Mouse (Mus musculus): Measurements from ENCODE around the gene Celf5. TPM values are rescaled to one million over a fixed set of nuclear protein-coding genes. Genes with fewer than 3 reads are reported as not detected.

Celf5 gene
- total RNA-seq, 2 experiments from 2014 or later, result 0.09 to 0.23 TPM

DNA sequence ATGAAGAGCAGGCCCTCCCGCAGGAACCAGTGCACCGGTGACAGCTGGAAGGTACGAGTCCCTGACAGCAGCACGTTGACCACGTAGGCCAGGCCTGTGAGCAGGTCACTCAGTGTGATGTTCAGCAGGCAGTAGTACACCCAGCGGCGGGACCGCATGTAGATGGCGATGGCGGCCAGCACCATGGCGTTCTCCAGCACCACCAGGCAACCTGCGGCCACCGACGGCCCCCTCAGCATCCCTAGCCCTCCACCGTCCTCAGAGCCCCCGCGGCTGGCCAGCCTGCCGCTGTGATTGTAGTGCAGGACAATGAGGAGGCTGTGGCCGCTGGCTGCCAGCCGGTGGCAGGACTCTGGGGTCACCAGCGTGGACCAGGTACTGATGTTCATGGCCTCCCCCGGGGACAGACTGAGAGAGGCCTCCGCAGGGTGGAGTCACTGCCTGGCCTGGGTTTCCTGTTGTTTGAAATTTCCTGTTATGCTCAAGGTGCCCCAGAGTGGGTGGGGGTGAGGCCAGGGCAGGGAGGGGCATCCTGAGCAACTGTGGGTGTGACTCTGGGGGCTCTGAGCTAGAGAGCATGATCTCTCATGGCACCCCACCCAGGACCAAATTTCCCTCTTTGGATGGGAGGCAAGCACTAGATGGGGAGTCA lies 16.9 kb upstream of the Celf5 start:
- no peak for DNase-seq

DNA sequence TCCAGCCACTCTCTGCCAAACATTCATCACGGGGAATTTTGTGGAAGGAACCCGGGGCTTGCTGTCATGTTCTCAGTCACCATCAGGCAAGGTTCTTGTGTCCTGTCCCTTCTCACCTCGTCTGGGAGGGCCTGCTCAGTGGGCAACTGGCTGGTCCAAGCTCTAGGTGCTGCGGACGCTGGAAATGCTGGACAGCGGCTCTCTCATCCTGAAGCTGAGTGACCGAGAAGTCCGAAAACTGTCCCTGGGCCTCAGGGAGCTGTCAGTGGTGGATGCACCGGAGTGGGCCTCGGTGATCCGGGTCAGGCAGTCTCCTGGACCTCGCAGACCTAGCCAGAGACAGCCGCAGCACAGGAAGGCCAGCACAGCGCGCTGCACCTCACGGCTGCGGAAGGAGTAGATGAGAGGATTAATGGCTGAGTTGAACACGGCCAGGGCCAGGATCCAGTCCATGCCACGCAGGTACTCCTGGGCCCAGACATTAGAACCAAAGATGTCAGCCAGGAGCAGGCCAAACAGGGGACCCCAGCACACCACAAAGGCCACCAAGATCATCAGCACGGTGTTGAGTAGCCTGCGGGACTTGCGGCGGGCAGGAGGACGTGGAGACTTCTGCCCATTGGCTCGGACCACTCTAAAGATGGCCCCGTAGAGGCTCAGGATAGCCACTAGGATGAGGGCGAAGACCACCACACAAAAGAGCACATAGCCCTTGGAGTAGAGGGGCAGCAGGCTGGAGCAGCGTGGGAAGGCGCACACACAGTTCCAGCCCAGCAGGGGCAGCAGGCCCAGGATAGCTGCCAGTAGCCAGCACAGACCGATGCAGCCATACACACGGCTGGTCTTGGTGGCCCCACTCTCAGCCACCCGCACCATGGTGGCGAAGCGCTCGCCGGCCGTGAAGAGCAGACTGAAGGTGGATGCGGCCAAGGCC lies 16.1 kb upstream of the Celf5 start:
- no peak for DNase-seq
- intact Hi-C loops (cut with DNase I; ENCODE audit: low total_unique reads), result no loop called here

More for the DNA sequence above, 16.9 kb upstream of the Celf5 start:
- intact Hi-C loops (cut with DNase I; ENCODE audit: low total_unique reads), result no loop called here

GRCm38 (mm10) chr10:81497401-81498270 lies 15.1 kb upstream of the Celf5 start:
- DNase-seq, result no peak
- intact Hi-C loops (cut with DNase I; ENCODE audit: low total_unique reads), result no loop called here

DNA sequence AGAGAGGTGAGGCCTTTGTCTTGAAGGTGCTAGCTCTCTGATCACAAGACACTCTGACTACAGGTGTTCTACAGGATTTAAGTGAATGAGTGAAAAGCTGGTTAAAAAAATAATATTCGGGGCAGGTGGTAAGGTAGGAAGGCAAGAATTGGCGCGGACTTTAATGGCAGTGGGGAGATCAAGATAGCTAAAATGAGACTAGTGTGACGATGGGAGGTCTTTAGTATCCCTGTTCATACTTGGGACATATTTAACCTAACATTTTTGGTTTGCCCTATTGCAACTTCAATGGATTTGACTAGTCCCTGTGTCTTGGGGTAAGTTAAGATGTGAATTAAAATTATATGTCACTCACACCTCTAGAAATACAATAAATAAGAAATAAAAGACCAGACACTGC lies 14.5 kb upstream of the Celf5 start:
- intact Hi-C loops (cut with DNase I; ENCODE audit: low total_unique reads), result no loop called here
- DNase-seq, result no peak

DNA sequence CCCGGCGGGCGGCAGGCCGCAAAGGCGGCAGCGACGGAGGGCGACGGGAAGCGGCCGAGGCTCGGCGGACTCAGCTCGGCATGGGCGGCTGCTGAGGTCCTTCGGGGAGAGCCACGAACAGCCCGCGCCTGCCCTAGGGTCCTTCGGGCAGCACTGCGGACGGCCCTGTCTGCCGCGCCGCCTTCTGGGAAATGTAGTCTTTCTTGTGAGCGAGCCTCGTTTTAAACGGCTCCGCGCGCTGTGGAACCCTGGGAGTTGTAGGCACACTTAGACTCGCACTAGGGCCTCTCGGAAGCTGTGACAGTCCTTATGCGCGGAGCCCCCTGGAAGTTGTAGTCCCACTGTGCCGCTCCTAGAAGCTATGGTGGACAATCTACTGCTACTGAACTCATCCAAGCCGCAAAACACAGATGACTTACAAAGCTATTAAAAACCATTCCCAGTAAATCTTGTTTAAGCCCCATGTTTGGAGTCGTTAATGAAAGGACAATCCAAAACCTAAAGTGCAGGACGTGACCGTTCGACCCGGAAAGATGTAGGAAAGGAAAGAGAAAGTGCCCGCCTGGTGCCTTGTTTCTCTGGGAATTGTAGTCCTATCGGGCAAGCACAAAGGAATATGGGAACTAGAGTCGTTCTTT lies 13.9 kb upstream of the Celf5 start, which contains the start of gene Ncln:
Gene Ncln (minus strand): TSS at position 129 of the 638 bp plus-strand sequence.
- intact Hi-C loops (cut with DNase I; ENCODE audit: low total_unique reads), result no loop called here
- DNase-seq, result peak; percentile 98

DNA sequence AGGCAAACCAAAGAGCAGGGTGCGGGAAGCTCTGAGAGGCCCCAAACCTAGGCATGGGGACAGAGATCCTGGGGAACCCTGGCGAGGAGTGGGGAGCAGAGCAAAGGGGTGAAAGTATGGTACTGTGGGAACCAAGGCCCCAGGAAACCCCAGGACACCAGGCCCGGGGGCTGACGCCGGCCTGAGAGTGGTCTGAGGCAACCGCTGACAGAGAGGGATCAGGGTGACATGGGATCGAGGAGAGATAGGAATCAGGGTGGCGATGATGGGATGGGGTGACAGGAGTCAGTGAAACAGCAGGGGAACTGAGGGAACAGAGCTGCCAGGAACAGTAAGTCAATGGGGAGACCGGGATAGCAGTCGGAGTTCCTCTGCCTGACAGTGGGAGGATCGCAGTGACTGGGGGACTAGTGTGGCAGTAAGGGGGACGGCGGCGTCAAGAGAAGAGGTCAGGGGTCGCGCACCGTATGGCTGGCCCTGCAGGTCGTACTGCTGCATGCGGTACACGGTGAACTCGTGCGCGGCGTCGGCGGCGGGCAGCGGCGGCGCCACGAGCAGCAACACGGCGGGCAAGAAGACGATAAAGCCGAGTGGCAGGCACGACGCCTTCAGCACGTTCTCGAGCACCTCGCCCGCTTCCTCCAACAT lies 13.2 kb upstream of the Celf5 start:
- no peak for DNase-seq
- intact Hi-C loops (cut with DNase I; ENCODE audit: low total_unique reads), result no loop called here

GRCm38 (mm10) chr10:81495151-81495550 lies 12.6 kb upstream of the Celf5 start:
- DNase-seq, result no peak
- intact Hi-C loops (cut with DNase I; ENCODE audit: low total_unique reads), result no loop called here

DNA sequence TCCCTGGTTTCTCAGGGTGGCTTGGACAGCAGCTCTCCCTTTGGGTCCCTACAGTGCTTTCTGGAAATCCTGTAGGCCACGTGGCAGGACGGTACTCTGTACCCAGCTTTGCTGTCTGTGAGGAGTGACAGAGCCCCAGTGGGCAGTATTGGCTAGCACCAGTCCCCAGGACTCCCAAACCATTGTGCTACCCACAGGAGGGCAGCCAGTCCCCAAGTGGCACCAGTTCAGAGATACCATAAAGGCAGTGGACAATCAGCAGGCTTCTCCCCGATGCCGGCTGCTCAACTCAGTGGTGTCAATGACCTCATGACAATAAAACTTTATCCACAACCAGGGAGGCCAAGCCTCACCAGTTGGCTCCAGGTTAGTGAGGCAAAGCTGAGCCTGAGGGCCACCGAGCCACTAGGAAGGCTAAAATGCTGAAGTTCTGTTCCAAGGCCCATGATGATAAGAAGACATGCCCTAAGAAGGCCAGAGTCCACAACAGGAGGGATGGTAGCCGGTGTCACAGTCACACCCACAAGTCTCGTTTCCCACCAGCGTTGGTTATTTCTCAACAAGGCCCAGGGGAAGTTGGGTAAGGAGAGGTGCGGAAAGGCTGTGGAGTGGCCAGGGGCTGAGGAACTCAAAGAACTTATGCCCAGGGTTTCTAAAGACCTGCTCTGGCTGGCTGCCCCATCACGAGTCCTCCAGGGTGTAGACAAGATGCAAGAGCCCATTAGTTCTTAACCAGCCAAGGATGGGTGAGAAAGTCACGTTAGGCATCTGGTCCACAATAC lies 11.9 kb upstream of the Celf5 start:
- intact Hi-C loops (cut with DNase I; ENCODE audit: low total_unique reads), result no loop called here
- no peak for DNase-seq

DNA sequence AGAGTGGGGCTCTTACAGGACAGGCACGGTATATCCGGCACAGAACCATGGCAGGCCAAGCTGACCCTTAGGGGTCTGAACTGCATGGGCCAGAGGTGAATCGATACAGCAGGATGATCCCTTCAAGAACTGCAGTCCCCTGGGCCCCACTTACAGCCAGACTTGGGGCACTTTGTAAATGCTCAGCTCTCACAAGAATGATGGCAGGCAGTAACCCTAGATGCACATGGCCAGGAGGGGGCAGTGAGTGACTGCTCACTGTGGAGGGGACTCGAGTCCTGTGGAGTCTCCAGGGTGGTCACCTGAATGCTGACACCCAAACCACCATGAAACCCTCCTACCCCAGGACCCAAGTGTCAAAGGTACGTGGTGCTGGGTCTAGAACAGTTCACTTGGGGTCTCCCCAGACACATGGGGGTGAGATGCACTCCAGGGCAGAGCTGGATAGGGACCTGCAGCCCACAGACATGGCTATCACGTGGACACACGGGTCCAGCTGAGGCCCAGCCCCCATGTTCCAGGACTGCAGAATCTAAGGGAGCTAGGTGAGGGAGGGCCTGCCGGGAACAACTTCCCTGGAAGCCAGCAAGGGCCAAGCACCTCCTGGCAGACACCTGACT lies 11.2 kb upstream of the Celf5 start:
- intact Hi-C loops (cut with DNase I; ENCODE audit: low total_unique reads), result no loop called here
- no peak for DNase-seq

GRCm38 (mm10) chr10:81492606-81493240 lies 10.2 kb upstream of the Celf5 start:
- intact Hi-C loops (cut with DNase I; ENCODE audit: low total_unique reads), result no loop called here
- DNase-seq, result no peak

DNA sequence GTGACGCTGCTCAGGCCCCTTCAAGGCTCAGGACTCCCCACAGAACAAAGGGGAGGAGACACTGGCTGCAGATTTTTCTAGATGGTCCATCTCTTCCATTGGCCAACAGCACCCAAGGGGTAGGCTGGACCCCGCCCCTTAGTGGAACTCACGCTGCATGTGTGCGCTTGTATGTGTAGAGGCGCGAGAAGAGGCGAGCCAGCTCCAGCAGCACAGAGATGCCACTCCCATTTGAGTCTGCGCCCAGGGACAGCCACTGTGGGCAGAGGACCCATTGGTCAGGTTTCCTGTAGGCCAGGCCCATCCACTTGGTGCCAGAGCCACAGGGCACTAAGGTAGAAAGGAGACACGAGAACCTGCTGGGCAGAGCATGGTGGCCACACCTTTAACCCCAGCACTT lies 8.5 kb upstream of the Celf5 start:
- DNase-seq, result no peak
- intact Hi-C loops (cut with DNase I; ENCODE audit: low total_unique reads), result no loop called here

- intact Hi-C loops (cut with DNase I; ENCODE audit: low total_unique reads), result no loop called here
- DNase-seq, result no peak
These were observed 7.4 kb upstream of the Celf5 start for GRCm38 (mm10) chr10:81489941-81490340.

- intact Hi-C loops (cut with DNase I; ENCODE audit: low total_unique reads), result no loop called here
- DNase-seq, result no peak
These were observed 5.6 kb upstream of the Celf5 start for GRCm38 (mm10) chr10:81488081-81488480.

DNA sequence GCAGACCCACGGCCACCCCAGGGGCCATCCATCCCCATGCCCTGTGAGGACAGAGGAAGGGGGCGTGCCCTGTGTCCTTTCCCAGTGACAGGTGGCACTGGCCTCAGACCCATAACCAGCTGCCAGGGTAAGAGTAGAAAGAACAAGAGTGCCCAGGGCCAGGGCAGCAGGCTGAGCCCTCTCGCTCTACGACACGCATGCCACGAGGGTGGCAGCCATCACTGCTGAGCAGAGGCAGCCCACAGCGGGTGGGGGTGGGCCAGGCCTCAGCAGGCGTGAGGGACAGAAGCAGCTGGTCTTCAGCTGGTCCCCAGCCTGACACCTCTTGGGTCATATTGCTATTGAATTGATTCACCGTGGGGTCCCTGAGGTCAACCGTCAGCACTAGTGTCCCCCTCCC lies 4.0 kb upstream of the Celf5 start:
- no peak for DNase-seq
- intact Hi-C loops (cut with DNase I; ENCODE audit: low total_unique reads), result no loop called here

DNA sequence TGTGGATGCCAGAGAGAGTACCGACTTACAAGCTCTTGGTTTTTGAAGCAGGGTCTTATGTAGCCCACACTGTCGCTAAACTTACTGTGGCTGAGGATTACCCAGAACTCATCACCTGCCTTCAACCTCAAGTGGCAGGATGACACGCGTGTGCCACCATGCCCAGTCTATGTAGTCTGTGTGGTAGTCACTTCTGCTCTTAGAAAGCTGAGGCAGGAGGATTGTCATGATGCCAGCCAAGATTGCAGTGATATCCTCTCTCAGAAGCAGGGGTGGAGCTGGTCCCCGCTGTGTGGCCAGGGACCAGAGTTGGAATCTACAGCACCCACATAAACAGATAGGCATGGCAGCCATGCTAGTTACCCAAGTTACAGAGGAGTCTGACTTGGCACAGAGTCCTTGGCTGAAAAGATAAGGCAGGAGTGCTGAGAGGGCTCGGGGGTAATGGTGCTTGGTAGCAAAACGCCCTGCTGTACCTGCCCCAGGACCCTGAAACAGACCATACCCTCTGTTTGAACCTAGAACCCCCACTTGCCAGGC lies 3.0 kb upstream of the Celf5 start:
- no peak for DNase-seq
- intact Hi-C loops (cut with DNase I; ENCODE audit: low total_unique reads), result no loop called here

DNA sequence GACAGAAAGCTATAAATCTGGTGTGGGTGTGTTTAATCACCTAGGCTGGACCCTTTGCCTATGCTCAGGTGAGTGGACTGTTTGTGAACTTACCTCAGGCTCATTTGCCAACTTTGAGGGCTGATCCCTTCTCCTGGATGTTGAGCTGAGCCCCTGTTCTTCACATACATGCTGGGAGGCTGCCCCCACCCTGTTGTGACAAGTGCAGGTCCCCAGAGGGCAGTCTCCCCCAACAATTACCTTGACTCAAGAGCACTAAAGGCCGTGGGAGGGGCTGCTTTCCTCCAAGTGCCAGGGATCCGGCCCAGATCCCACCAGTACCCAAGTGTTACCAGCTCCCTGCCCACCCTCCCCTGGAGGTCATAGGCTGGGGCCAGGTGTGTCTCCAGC lies 2.5 kb upstream of the Celf5 start:
- DNase-seq, result no peak
- intact Hi-C loops (cut with DNase I; ENCODE audit: low total_unique reads), result no loop called here

DNA sequence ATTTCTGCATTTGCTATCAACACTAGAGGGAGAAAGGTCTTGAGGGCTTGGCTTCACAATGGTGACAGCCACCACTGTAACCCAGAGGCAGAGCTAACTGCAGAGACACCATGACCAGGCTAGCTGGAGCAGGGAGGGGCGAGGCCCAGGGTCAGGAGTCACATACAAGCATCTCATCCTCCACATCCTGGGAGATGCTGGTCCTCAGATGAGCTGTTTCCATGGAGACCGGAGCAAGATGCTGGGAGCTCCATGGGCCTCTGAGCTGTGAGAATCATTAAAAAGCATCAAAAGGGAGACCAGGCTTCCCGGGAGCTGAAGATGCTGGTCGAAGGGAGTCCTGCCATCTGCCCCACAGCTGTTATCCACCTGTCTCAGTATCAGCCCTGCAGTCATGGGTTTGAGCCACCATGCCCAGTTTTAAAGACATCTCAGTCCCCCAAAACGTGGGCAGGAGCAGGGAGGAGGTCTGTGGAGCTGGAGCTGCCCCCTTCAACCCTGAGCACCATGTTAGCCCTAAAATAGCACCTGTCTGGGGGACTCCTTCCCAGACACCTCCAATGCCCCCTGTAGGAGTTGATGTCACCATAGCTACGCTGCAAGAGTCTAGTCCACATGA lies 2.0 kb upstream of the Celf5 start:
- no peak for DNase-seq
- intact Hi-C loops (cut with DNase I; ENCODE audit: low total_unique reads), result no loop called here
